Mouse (Mus musculus): ENCODE measurements around the gene Tef.
A peak's percentile ranks its signal among the peaks of the same experiment; 100 is the strongest.

Tef gene

DNA sequence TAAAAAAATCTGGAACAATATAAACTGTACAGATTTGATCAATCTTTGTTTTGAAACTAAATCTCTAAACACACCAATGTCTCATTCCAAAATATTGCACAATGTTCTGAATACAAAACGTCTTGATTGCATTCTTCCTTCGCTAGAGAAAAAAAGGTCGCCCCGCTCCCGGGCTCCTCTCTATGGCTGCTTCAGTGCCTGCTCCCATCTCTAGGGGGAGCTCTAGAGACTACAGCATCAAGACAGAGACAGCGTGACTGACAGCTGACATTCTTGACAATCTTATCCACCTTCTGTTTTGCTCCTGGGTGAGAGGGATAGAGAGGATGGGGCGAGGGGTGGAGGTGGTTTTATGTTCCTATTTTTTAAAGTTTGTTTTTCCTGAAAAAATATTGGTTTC, 46.1 kb downstream of the Tef start:
- DNase-seq (ENCODE audit: low read depth, low spot score) = peak; percentile 40

DNA sequence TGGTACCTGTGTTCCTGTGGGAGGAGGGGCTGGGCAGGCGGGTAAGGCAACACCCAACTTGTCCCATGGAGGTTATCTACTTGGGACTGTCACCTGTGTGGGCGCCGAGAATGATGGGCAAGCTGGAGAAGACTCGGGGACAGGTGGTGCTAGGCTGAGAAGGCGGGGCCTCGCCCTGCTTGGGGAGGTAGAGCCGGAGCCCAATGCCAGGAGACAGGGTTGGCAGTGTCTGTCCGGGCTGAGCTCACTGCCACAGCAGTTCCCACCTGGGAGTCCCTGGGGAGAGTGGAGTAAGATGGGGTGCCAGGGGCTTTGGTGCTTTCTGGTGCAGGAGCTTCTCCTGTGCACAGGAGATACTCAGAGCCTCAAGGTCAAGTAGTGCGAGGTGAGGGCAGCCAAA, 46.9 kb downstream of the Tef start:
- no peak for DNase-seq (ENCODE audit: low read depth, low spot score)

DNA sequence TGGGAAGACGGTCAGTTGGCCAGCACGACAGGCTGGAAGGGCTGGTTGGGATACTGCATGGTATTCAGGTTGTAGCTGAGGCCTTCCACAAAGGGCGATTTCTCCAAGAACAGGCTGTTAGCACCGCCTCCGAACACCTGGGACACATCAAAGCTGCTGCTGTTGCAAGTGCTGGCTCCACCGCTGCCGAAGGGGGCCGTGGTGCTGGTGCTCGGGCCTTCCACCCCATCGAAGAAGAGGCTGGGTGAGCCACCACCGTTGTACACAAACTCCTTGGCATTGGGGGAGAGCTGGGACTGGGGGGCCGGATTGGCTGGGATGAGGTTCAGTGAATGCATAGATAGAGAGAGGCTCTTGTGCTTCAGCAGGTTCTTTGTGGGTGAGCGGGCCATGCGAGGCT, 48.5 kb downstream of the Tef start:
- DNase-seq (ENCODE audit: low read depth, low spot score) = no peak

DNA sequence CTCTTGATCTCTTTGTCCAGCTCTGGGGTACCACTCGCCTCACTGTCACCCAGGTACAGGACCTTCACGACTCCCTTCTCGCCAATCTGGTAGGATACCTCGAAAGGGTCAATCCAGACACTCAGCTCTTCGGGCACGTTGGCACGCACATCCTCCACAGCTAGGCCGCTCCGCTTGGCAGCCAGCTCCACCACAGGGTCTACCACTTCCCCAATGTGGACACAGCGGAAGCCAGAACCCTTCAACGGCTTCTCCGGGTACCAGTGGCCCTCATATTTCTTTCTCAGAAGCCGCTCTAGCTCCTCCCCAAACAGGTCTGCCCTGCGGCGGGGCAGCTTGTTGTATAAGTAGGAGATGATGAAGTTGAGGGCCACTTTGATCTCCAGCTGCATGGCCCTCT, 49.2 kb downstream of the Tef start:
- no peak for DNase-seq (ENCODE audit: low read depth, low spot score)

DNA sequence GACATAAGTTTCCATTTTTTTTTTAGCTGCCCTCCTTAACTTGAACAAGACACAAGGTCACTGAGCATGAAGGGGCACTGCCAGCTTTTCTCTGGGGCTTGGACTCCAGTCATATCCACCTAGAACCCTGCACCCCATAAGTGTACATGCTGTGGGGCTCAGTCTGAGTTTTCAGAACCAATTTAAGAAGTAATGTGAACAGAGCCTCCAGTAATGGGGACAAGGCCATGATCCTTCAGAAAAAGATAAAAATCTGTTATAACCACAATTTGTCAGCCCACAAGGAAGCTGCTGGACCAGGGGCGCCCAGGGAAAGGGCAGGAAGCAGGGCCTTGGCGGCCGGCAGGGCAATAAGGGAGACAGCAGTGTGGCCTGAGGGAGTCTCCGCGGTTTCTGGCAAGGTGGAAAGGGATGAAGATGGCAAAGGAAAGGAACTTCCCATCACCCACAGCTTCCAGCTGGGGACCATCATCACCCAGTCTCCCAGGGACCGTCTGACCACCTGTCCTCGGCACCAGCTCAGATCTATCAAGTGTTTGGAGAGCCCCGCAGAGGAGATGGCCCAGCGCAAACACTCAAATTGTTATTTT, 50.3 kb downstream of the Tef start:
- DNase-seq (ENCODE audit: low read depth, low spot score) = no peak

DNA sequence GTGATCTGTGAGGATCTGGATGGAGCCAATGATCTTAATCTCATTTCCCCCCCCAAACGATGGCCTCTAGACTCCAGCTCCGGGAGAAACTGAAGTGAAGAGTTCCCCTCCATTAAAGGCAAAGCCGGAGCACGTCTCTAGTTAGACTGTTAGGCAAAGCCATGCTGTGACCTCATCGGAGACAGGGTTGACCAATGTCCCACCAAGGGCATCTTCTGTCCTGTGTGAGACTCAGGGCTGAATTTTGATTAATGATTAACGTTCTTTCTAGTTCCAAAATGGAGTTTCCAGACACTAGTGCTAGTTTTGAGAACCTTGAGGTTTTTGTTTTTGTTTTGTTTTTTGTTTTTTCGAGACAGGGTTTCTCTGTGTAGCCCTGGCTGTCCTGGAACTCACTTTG, 50.9 kb downstream of the Tef start:
- DNase-seq (ENCODE audit: low read depth, low spot score) = no peak

DNA sequence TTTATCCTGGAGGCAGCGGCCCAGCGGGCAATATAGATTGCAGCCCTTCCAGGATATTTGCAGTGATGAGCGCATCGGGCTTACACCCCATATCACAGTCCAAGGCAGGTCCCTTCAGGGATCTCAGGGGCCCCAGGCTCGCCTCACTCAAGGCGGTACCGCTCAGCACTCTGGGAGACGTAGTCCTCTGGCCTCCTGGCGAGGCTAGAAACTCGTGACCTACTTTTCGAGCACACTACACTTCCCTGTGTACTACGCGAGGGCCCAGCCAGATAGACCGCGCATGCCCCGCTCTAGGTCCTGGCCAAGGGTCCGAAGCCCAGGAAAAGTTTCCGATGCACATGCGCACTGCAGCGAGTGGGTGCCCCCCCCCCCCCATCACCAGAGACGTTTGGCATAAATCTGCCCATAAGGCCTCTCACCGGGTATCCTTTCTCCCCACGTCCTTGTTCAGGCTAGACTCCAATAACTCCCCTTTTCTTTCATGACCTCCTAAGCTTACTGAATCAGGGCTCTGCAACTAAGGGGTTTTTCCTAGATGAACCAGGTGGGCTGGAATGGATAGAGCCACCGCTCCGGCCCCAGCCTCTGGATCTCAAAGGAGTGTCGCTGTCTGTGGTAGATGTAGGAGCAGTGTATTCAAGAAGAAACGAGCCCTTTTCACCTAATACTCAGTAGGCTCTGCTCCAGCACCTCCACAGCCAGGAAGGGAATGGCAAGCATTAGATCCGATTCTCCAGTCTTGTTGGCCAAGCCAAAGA, 54.0 kb downstream of the Tef start:
- peak; percentile 90 for DNase-seq (ENCODE audit: low read depth, low spot score)

DNA sequence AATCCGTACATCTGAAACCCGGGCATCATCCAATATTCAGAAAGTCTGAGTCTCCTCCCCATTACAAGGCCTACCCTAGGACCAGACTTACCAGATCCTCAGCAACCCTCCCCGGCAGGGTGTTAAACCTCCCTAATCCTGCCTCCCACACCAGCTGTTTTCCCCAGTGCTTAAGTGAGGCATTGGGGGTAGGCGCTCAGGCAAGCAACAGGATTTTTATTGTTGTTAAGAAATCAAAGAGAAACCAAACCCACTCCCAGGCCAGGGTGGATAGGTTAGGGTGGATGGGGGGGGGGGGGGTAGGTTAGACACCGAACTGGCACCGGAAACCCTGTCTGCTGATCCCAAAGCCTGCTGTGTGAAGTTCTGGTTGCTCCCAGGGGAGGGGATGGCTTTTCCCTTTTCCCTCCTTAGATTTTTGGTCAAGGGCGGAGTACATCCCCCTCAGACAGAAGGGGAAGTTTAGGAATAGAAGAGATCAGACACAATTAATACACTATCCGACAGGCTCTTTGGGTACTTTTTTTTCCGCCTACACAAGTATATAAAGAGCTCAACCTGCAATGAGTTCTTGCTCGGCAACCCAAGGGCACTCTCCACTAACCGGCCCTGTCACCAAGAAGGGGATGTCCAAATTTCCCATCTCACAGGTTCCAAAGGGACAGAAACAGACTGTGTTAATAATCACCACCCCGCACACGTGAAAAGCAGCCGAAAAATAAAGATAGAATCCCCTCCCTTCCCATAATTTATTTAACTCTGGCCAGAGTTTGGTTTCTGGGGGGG, 54.9 kb downstream of the Tef start:
- DNase-seq (ENCODE audit: low read depth, low spot score) = no peak

DNA sequence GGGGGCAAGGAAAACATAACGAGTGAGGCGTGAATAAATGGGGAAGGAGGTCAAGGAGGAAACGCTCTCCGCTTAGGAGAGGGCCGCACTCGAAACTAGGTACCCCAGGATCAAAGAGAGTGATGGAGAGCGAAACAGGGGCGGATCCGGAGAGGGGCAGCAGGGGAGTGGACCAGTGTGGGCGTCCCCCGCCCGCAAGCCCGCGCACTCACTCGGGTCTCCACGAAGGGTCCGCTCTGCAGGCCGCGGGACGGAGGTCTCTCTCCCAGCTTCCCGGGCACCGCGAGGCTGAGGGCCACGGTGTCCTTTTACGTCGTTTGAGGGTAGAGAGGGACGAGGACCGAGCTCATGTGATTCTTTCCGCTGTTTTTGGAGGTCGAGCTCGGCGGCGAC, 55.5 kb downstream of the Tef start:
- peak; percentile 61 for DNase-seq (ENCODE audit: low read depth, low spot score)

DNA sequence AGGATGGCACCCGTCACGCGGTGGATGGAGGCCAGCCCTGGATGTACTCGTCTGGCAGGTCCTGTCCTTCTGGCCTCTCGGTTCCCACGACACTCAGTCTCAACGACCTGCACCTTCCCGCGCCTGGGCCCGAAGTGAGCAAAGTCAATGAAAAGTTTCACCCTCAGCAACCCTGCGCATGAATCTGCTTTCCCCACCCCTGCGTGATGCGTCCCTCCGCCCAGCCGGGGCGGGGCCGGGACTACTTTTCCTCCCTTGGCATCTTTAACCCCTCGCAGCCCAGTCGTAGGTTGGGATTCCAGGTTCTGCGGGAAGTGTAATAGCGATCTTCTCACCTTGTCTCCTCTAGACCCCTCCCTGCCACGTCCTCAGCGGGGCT, 55.9 kb downstream of the Tef start:
- peak; percentile 92 for DNase-seq (ENCODE audit: low read depth, low spot score)

DNA sequence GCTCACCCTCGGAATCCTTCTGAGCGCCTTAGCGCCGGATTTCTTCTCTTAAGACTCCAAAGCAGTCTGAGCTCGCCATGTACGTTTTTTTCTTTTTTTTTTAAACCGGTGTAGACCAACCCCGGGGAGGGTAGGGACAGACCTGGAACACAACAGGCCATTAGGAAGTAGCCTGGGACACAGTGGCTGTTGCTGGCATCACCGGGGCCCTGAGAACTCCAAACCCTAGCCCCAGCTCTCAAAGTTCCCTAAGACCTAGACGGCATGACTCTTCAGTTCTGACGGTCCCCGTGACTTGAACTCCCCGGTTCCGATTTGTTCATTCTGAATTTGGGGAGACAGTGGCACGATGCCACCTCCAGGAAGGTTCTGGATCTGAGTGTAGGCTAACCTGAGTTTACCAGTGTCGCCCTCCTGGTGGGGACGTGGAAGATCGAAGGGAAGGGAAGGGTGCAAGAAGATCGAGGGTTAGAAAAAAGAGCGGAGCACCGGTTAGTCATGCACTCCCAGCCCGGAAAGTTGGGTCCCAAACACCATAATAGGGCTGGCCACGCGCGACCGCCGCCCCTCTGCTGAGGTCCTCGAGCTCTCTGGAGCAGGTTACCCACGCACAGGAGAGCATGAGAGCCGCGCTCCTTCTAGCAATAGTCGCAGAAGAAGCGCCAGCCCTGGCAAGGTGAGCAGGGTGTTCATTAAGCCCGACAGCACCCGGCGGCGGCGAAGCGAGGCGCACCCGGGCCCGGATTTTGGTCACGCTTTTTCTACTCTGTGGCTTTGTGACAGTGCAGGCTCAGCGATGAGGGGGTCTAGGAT, 56.5 kb downstream of the Tef start, which contains the start of gene Tob2:
Gene Tob2, minus strand, starts transcription at position 280 of the 813 bp plus-strand sequence.
- peak; percentile 29 for DNase-seq (ENCODE audit: low read depth, low spot score)

DNA sequence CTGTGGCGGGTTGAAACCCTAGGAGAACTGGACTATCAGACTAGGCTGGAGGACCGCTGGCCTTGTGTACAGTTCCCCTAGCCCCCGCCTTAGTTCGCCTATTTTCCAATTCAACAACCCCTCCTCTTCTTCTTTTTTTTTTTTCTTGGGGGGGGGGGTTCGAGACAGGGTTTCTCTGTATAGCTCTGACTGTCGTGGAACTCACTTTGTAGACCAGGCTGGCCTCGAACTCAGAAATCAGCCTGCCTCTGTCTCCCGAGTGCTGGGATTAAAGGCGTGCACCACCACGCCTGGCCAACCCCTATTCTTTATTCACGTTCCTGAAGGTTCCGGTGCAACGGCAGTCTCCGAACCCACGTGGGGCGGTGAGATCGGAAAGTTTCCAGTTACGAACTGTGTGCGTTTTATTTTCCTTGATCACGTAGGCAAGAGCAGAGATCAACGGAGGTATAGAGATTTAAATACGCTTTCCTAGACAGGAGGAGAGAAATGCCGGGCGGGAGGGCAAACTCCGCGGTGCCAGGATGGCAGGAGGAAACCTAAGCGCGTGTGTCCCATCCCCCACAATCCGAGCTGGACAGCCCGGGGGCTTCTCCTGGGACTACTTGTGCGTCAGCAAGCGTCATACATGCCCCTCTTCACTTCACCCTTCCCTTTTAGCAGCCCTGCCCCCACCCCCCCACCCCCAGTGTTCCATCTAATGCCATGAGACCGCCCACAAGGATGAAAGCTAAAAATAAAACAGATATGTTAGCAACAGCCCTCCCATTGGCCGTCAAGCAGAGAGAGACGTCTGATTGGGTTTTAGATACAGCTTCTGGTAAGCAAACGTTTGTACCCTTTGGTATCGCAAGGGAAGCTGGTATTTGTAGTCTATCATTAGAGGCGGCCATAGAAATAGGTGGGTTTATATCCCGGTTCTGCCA, 57.4 kb downstream of the Tef start:
- DNase-seq (ENCODE audit: low read depth, low spot score) = peak; percentile 85

DNA sequence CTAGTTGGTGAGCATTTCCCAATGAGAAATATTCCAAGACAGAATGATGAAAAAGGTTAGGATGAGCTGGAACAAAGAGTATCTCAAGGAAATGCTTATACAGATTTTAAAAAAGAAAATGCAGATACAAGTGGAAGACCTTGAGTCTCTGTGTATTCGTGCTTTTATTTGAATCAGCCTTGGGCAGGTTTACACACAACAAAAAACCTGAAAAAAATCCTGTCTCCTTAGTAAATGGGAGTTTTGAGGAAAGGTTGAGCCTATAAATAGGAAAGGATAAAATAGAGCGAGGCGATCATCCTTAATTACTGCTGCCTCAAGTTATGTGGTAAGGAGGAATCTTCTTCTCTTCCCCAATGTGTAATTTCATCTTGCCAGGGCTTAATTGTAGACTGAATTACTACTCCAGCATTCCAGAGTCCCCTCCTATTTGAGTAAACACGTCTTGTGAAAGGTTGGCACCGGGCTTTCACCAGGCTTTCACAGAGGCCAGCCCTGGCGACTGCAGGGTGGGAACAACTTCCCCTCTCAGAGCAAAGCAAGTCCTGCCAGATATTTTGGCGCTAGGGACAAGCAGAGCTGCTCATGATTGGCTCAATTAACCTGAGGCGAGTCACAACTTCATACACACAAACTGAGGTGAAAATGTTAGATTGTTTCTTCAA, 58.4 kb downstream of the Tef start:
- DNase-seq (ENCODE audit: low read depth, low spot score) = no peak

DNA sequence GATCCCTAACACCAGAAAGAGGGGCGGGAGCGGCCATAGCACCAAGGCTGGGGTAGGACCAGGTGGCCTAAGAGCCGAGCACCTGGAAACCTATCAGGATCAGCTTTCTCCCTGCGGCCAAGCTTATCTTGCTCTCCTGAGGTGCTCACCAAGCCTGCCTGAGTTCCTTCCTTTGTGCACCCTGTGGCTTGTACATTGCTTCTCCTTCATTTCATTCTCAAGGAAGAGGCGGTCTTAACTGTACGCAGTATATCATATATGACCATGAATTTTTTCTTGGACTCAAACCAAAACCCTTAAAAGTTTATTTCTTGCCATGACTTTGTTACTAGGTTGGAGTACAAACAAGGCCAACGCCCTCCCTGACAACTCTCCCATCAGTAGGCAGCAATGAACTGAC, 62.0 kb downstream of the Tef start:
- DNase-seq (ENCODE audit: low read depth, low spot score) = no peak

DNA sequence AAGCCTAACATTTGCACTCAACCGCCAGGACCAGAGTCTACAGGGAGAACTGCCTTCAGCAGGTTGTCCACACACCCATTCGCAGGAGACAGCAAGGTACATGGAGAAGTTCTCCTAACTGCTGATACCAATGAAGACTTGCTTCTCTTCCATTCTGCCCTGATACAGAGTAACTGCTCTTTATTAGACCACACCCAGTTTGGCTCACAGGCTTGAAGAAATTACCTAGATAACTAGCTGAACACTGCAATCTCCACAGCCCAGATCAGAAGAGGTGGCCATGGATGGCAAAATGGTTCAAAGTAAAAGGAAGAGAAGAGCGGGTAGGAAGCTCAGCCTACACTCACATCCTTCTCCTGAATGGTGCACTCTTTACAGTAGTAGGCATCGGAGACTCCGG, 67.8 kb downstream of the Tef start:
- DNase-seq (ENCODE audit: low read depth, low spot score) = no peak

DNA sequence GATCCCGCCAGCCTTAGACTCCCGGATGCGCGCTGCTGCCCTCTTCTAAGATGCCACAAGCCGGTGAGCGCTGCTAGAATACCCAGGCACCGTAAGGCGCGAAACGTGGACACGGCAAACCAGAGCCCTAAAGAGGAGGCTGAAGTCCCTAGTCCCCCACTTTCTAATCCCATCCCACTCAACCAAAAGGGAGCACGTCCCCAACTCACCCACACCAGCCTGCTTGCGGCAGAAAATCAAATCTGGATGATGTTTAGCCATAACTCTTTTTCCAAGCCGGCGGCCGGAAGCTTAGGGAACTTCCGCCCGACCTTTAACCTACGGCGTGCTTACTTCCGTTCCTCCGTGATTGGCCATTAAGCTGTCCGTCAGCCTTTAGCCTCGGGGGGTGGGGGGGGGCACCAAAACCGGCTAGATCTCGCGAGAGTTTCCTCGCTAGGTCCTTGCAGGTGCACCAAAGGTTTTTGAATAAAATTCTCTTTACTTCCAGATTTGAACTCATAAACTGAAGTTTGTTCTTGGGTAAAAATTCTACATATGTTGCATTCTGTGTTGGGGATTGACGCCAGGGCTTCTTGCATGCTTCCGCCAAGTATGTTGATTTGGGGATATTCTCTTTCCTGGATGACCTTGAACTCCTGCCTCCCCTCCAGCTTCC, 69.5 kb downstream of the Tef start, which contains the start of gene Phf5a:
Gene Phf5a, minus strand, starts transcription at position 308 of the 658 bp plus-strand sequence.
- peak; percentile 97 for DNase-seq (ENCODE audit: low read depth, low spot score)

DNA sequence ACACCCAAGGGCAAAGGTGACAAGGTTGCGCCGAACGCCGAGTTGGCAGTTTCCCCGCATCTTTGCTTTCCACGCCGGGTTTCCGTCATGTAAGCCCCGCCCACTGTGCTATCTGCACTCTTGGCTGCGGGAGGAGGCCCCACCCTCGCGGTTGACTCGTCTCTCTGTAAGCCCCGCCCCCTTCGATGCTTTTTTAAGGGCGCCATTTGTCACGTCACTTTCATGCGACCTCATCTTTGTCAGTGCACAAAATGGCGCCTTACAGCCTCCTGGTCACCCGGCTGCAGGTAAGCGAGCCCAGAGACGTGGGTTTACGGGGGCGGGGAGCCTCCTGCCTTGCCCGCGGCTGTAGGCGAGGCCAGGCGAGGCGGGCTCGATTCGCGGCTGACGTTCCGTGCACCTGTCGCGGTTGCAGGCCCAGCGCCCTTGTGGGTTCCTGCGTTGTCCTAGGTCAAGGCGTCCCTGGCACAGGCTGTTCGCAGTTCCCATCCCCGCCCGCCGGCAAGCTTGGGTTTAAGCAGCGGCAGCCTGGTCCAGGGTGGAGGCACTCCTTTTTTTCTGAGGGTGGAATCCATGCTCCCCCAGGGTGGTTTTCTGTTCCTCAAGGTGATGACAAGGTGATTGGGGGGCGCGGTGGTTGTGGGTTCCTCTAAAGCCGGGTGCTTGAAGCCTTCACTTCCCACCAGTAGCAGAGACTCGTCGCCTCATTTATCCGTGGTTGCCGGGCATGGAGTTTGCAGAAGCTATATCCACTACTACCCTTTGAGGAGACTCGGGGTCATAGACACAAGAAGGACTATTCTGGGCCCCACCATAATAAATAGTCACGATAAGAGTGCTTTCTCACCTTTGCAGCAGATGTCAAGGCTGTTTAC, 70.3 kb downstream of the Tef start, which contains the start of gene Aco2:
Gene Aco2, plus strand, starts transcription at position 48 of the 875 bp plus-strand sequence.
- peak; percentile 98 for DNase-seq (ENCODE audit: low read depth, low spot score)
